Mouse (Mus musculus) kidney, adult 2 months (tissue): ENCODE data around the gene Txndc8. TPM values are rescaled to one million over a fixed set of nuclear protein-coding genes. Genes with fewer than 3 reads are reported as not detected.

Source experiments
- DNase-seq: peaks from one replicate; pipeline ENCODE4 v3.0.0; 2021
- H3K27ac ChIP-seq: fragments of 200-500 bp; 2 replicates; pipeline ENCODE4 v1.5.1; 2012; ENCODE audit warnings: low read depth, low read length, control low read depth, inconsistent platforms; ENCODE audit not compliant: insufficient read depth
- H3K27me3 ChIP-seq: fragments of 200-500 bp; replicated peaks from 2 replicates; pipeline ENCODE4 v1.6.1; 2012; ENCODE audit warnings: mild to moderate bottlenecking, moderate library complexity, low read length, inconsistent platforms; ENCODE audit not compliant: control insufficient read depth, insufficient read depth
- H3K36me3 ChIP-seq: fragments of 200-500 bp; 2 replicates; pipeline ENCODE4 v1.6.1; 2012; ENCODE audit warnings: mild to moderate bottlenecking, moderate library complexity, low read length, inconsistent platforms; ENCODE audit not compliant: control insufficient read depth, insufficient read depth
- H3K4me1 ChIP-seq: fragments of 200-500 bp; 2 replicates; pipeline ENCODE4 v1.6.1; 2011; ENCODE audit warnings: low read length; ENCODE audit not compliant: control insufficient read depth, insufficient read depth
- H3K4me3 ChIP-seq: fragments of 200-500 bp; 2 replicates; pipeline ENCODE4 v1.5.1; 2011; ENCODE audit warnings: mild to moderate bottlenecking, low read depth, low read length, control low read depth; ENCODE audit not compliant: insufficient read depth
- CTCF ChIP-seq: fragments of 200-500 bp; conservative IDR thresholded peaks from 2 replicates; pipeline ENCODE4 v1.5.1; 2011; ENCODE audit warnings: low read depth, mild to moderate bottlenecking, control low read depth, low read length, moderate library complexity, mixed read lengths; ENCODE audit not compliant: insufficient read depth, insufficient read length
- POLR2A ChIP-seq: fragments of 200-500 bp; IDR thresholded peaks from one replicate; pipeline ENCODE4 v1.6.1; 2011; ENCODE audit warnings: low read depth, low read length, control low read depth
- WGBS: fragments of 180-500 bp; shearing (Covaris S2); methylation state at CpG from one replicate; pipeline ENCODE4 v1.1.7; 2018; 5-methylcytosine and 5-hydroxymethylcytosine counted together
- polyA plus RNA-seq: library from polyadenylated mRNA; depleted of rRNA; stranded (reverse); fragments of >200 nt; gene quantifications from 2 replicates; pipeline ENCODE4 v1.2.3, GENCODE M21; 2012

Gene Txndc8
- polyA plus RNA-seq, 1 experiment, result not detected

DNA sequence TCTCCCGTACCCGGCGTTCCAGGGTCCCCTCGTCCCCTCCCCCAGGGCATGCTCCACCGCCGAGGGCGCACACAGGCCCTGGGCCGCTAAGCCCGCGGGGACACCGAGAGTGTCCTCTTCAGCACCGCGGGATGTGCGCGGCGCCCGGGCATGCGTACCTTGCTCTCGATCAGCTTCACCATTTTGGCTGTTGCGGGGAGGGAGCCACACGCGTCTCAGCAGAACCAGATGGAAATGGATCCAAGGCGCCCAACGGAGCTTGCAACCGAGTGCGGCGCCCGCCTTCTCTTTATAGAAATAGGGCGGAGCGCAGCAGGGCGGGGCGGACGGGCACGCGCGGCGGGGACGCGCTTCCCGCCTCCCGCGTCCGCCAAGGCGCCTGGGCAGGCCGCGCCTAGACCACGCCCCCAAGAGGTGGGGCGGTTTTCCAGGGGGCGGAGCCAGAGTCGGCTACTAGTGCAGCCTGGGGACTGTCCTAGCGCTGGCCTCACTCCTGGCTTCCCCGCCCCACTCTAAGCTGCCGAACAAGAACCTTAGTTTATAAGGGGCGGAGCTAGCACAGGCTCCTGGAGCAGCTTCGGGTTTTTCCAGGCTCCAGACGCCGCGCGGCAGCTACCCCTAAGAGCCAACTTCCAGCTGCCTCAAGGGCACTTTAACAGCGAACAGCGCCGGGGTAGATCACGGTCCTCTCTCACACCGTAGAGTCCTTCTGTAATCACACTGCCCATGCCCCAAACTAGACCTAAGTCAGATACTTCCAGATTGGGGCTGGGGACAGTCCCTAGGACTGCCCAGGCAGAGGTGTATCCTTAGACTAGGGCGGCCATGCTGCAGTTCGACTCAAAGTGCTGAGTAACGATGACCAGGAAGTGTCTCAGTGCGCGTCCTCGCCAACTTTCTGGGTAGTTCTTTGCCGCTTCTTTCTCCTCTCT, 52.6 kb downstream of the Txndc8 start, which contains the start of gene Txn1:
Gene Txn1, minus strand, starts transcription at position 383 of the 932 bp plus-strand sequence.
- H3K36me3 ChIP-seq, result peaks cover 1% of the 10 kb centered on the region; the same call in 1 of the 2 replicates
- TF ChIP-seq CTCF (no peak), POLR2A (peak; percentile 98)
- H3K27me3 ChIP-seq, result no peaks in the 10 kb centered on the region
- WGBS, result under 1% methylated on average over 71 of the region's 71 CpGs
- peak within 1 kb of the TSS; percentile 100 for H3K27ac ChIP-seq
- peak within 1 kb of the TSS; percentile 90 for H3K4me3 ChIP-seq
- peak; percentile 99 for DNase-seq
- peaks cover 23% of the 10 kb centered on the region for H3K4me1 ChIP-seq

DNA sequence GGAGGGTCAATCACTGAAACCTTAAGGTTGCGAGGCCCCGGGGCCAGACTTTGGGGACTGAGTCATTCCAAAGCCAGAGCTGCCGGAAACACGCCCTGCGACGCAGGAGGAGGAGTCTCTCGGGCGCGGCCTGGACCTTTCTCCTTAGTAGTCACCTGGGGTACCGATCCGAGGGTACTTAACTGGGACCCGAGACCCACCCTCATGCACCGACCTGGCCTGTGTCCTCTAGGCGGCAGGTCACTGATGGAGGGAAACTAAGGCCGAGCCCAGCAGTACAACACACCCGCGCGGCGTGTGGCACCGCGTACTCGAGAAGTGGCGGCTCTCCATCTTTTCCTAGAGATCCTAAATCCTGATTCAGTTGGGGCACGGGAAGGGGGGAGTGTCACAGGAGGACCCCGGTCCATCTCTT, 53.4 kb downstream of the Txndc8 start:
- peak; percentile 88 for DNase-seq
- Histone ChIP-seq H3K27me3 (no peaks in the 10 kb centered on the region), H3K4me1 (peaks cover 23% of the 10 kb centered on the region), H3K4me3 (peak overlapping the region; percentile 90), H3K36me3 (peaks cover 6% of the 10 kb centered on the region; the same call in 1 of the 2 replicates), H3K27ac (peak overlapping the region; percentile 81)
- TF ChIP-seq CTCF, result no peak
- no peak for TF ChIP-seq POLR2A
- WGBS, result under 1% methylated on average over 25 of the region's 25 CpGs

DNA sequence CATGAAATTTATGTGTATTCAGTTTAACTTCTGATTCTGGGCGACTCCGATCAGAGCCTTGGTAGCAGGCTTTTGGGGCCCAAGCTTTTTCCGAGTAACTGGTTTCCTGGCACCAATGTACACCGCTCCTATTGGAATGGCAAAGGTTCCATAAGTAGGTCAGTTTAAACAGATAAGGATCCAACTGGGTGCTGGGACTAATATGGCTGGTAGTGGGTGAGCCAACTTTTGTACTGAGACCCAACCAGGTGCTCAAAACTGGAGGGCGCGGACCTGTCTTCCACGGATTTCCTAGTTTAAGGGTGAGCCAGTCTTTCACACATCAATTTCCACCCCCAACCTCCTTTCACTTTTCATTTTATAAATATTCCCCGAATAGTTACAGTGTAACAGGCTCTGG, 53.9 kb downstream of the Txndc8 start:
- no peak for TF ChIP-seq CTCF
- 50% methylated on average over 8 of the region's 8 CpGs for WGBS

DNA sequence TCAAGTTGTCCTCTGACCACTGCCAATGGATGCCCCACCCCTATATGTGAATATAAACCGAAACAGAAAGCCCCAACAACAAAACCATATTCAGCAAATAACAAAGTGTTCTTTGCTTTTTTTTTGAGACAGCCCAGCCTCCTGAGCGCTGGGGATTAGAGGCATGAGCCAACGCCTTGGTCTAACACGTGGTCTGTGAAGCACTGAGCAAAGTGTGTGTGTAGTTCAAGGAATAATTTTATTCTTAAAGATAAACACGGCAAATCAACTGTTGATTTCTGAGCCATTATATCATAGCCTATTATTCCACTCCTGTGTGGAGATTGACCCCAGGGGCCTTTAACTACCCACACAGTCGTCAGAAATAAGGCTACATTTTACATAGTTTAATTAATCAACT, 54.3 kb downstream of the Txndc8 start:
- peak overlapping the region; percentile 85; the same call in 1 of the 2 replicates for H3K27ac ChIP-seq
- TF ChIP-seq POLR2A (no peak), CTCF (no peak)
- peaks cover 28% of the 10 kb centered on the region for H3K4me1 ChIP-seq
- no peaks in the 10 kb centered on the region for H3K27me3 ChIP-seq
- peak; percentile 32 for DNase-seq
- WGBS, result 33% methylated on average over 6 of the region's 6 CpGs
- peak overlapping the region; percentile 25; the same call in 1 of the 2 replicates for H3K4me3 ChIP-seq
- peaks cover 8% of the 10 kb centered on the region for H3K36me3 ChIP-seq

More for the DNA sequence above, 53.9 kb downstream of the Txndc8 start:
- Histone ChIP-seq H3K4me1 (peaks cover 26% of the 10 kb centered on the region), H3K27ac (peak overlapping the region; percentile 81), H3K27me3 (no peaks in the 10 kb centered on the region), H3K4me3 (peak overlapping the region; percentile 90), H3K36me3 (peaks cover 8% of the 10 kb centered on the region)
- no peak for DNase-seq

DNA sequence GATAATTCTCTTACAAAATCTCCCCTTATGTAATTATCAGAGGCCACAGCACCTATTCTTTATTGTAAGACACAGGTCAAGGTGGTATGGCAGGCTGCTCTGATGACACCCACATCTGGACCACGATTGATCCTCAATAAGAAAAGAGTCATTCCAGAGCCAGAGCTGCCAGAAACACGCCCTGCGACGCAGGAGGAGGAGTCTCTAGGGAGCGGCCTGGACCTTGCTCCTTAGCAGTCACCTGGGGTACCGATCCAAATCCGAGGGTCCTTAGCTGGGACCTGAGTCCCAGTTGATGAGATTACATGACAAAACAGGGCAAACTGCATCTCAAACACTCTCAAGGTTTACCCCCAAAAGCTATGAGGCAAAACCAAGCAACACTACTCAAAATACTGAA, 55.1 kb downstream of the Txndc8 start:
- 45% methylated on average over 7 of the region's 7 CpGs for WGBS
- Histone ChIP-seq H3K27me3 (no peaks in the 10 kb centered on the region), H3K27ac (peak overlapping the region; percentile 85), H3K4me3 (no peak overlapping the region), H3K36me3 (peaks cover 8% of the 10 kb centered on the region), H3K4me1 (peaks cover 31% of the 10 kb centered on the region)
- TF ChIP-seq CTCF (no peak), POLR2A (no peak)
- DNase-seq, result peak; percentile 74

DNA sequence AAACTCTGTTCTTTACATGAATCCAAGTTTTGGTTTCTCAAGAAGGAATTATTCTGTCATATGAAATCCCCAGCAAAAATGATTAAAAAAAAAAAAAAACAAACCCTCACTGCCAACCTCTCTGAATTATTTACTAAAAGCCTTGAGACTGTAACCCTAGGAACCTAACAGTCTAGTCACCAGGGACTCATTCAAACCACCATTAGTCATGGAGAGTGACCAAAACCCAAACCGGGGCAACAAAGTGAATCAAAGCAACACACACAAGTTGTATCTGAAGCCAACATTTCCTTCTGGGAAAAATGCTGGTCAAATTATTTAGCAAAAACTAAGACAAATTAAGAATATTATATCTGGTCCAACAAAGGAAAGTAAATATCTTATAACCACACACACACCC, 56.0 kb downstream of the Txndc8 start:
- DNase-seq, result peak; percentile 48
- H3K36me3 ChIP-seq, result peaks cover 8% of the 10 kb centered on the region
- H3K27me3 ChIP-seq, result no peaks in the 10 kb centered on the region
- peak overlapping the region; percentile 94 for H3K27ac ChIP-seq
- no peak overlapping the region for H3K4me3 ChIP-seq
- WGBS, result 30% methylated on average over 1 of the region's 1 CpGs
- H3K4me1 ChIP-seq, result peaks cover 31% of the 10 kb centered on the region
- TF ChIP-seq POLR2A, result no peak
- TF ChIP-seq CTCF, result no peak

DNA sequence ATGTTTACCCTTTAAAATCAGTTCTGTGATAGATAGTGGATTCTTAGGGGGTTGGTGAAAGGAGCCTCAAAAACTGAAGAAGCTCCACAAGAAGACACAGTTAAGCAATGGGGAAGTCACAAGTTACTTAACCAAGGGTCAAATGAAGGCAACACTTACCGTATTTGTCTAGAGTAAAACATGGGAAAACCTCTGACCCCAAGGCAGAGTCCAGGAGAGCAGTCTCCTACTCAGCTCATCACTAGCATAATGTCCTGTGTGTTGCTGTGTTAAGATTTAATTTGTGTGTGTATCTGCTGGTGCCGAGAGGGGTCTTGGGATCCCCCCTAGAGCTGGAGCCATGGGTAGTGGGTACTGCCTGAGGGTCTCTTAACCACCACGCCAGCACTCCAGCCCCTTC, 56.5 kb downstream of the Txndc8 start:
- DNase-seq, result peak; percentile 84
- Histone ChIP-seq H3K27ac (peak overlapping the region; percentile 94), H3K4me3 (peak overlapping the region; percentile 21; the same call in 1 of the 2 replicates), H3K36me3 (peaks cover 8% of the 10 kb centered on the region), H3K27me3 (no peaks in the 10 kb centered on the region), H3K4me1 (peaks cover 31% of the 10 kb centered on the region)
- 50% methylated on average over 3 of the region's 3 CpGs for WGBS
- TF ChIP-seq POLR2A (no peak), CTCF (no peak)
